Mouse (Mus musculus) ES-Bruce4 (cell line): ENCODE data around the gene Slc43a2.

Experiments
- CTCF ChIP-seq: IDR thresholded peaks from one replicate; pipeline ENCODE4 v1.8.1; 2011; ENCODE audit warnings: low read depth, low read length
- EP300 ChIP-seq: IDR thresholded peaks from 2 replicates; pipeline ENCODE4 v1.6.1; 2011; ENCODE audit warnings: low read depth, low read length; ENCODE audit not compliant: insufficient read depth
- POLR2A ChIP-seq: IDR thresholded peaks from one replicate; pipeline ENCODE4 v1.8.1; 2011; ENCODE audit warnings: low read length; ENCODE audit not compliant: insufficient read depth

DNA sequence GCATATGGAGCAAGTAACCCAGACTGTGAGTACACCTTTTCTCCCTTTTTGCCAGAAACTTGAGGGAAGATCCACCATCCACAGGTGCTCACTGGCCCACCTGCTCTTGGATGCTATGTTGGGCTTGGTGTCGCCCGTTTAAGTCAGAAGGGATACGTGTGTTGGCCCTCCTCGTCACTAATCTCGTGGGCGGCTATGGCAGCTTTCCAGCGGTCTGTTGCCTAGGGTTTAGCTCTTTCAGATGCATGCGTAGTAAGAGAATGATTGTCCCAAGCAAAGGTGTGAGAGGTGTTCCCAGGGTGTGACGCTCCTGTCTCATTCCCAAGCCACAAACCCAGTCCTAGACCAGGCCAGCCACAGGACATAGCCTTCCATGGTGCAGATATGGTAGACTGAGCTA is 13.2 kb downstream of the Slc43a2 start:
- TF ChIP-seq CTCF = no peak
- TF ChIP-seq POLR2A = no peak
- TF ChIP-seq EP300 = no peak
